Mouse (Mus musculus) bone marrow, adult 2 months (tissue): ENCODE results near the gene Mylk.

Source experiments
- CTCF ChIP-seq: fragments of 200-500 bp; IDR thresholded peaks from 2 replicates; pipeline ENCODE4 v1.5.1; 2011; ENCODE audit warnings: low read length, control low read depth; ENCODE audit not compliant: control insufficient read depth, insufficient read depth
- POLR2A ChIP-seq: fragments of 200-500 bp; IDR thresholded peaks from 2 replicates; pipeline ENCODE4 v1.6.1; 2011; ENCODE audit warnings: low read depth, mild to moderate bottlenecking, control low read depth, low read length, borderline replicate concordance; ENCODE audit not compliant: control insufficient read depth

- TF ChIP-seq CTCF, result no peak
- TF ChIP-seq POLR2A, result no peak
Measured at GRCm38 (mm10) chr16:34953501-34953900, 208.5 kb downstream of the Mylk start.
